Mouse (Mus musculus) stomach, embryonic 15.5 days (tissue): ENCODE data around the gene Ankrd13d. TPM values are rescaled to one million over a fixed set of nuclear protein-coding genes. Genes with fewer than 3 reads are reported as not detected.

ENCODE experiments used
- ATAC-seq: fragments of 200-750 bp; cut with Nextera tagmentation; 2 replicates; pipeline ENCODE4 v1.8.0; 2017; ENCODE audit warnings: low read depth, moderate number of reproducible peaks, moderate TSS enrichment; ENCODE audit not compliant: insufficient read depth, low FRiP score
- H3K27ac ChIP-seq: fragments of 300-500 bp; sonication (generic); 2 replicates; pipeline ENCODE4 v1.5.1; 2015; ENCODE audit warnings: mild to moderate bottlenecking, inconsistent platforms
- H3K27me3 ChIP-seq: fragments of 300-500 bp; sonication (generic); replicated peaks from 2 replicates; pipeline ENCODE4 v1.6.1; 2015; ENCODE audit warnings: inconsistent platforms
- H3K36me3 ChIP-seq: fragments of 300-500 bp; sonication (generic); 2 replicates; pipeline ENCODE4 v1.6.1; 2015; ENCODE audit warnings: inconsistent platforms
- H3K4me1 ChIP-seq: fragments of 300-500 bp; sonication (generic); 2 replicates; pipeline ENCODE4 v1.6.1; 2015; ENCODE audit warnings: inconsistent platforms
- H3K4me2 ChIP-seq: fragments of 300-500 bp; sonication (generic); 2 replicates; pipeline ENCODE4 v1.6.1; 2015; ENCODE audit warnings: mild to moderate bottlenecking, inconsistent platforms
- H3K4me3 ChIP-seq: fragments of 300-500 bp; sonication (generic); replicated peaks from 2 replicates; pipeline ENCODE4 v1.5.1; 2015; ENCODE audit warnings: inconsistent platforms
- H3K9ac ChIP-seq: fragments of 300-500 bp; sonication (generic); 2 replicates; pipeline ENCODE4 v1.6.1; 2015; ENCODE audit warnings: inconsistent platforms
- H3K9me3 ChIP-seq: fragments of 300-500 bp; sonication (generic); 2 replicates; pipeline ENCODE4 v1.6.1; 2016; ENCODE audit warnings: inconsistent platforms
- WGBS: fragments of 180-500 bp; shearing (Covaris S2); methylation state at CpG from one replicate; pipeline ENCODE4 v1.1.7; 2015; 5-methylcytosine and 5-hydroxymethylcytosine counted together
- polyA plus RNA-seq: library from polyadenylated mRNA; unstranded; fragments of >200 nt; fragmentation: Nextera tagmentation; extraction: Ambion mirVana; gene quantifications from 2 replicates; pipeline ENCODE4 v1.2.1, GENCODE M21; 2015

Gene Ankrd13d
- polyA plus RNA-seq, 1 experiment from 2014 or later = 9.5 TPM

GRCm38 (mm10) chr19:4300271-4300704, 17.4 kb upstream of the Ankrd13d start:
- ATAC-seq = peak; percentile 29; the same call in 1 of the 2 replicates
- 50% methylated on average over 7 of the region's 7 CpGs for WGBS
- H3K9me3 ChIP-seq = no peaks in the 10 kb centered on the region
- H3K4me1 ChIP-seq = peaks cover 68% of the 10 kb centered on the region
- no peaks in the 10 kb centered on the region for H3K27me3 ChIP-seq
- peak overlapping the region; percentile 71; the same call in 1 of the 2 replicates for H3K4me2 ChIP-seq
- no peak overlapping the region for H3K4me3 ChIP-seq
- no peak overlapping the region for H3K9ac ChIP-seq
- H3K27ac ChIP-seq = peak overlapping the region; percentile 86
- no peaks in the 10 kb centered on the region for H3K36me3 ChIP-seq

- Histone ChIP-seq H3K4me3 (no peak overlapping the region), H3K27ac (peak overlapping the region; percentile 86), H3K4me2 (peak overlapping the region; percentile 4), H3K9ac (no peak overlapping the region), H3K4me1 (peaks cover 63% of the 10 kb centered on the region), H3K27me3 (no peaks in the 10 kb centered on the region), H3K9me3 (no peaks in the 10 kb centered on the region), H3K36me3 (no peaks in the 10 kb centered on the region)
- WGBS = 71% methylated on average over 6 of the region's 6 CpGs
- ATAC-seq = no peak
Measured at GRCm38 (mm10) chr19:4299574-4300270, 16.8 kb upstream of the Ankrd13d start.

- no peaks in the 10 kb centered on the region for H3K9me3 ChIP-seq
- peak overlapping the region; percentile 86 for H3K27ac ChIP-seq
- H3K4me2 ChIP-seq = no peak overlapping the region
- ATAC-seq = no peak
- no peak overlapping the region for H3K4me3 ChIP-seq
- no peak overlapping the region for H3K9ac ChIP-seq
- WGBS = 86% methylated on average over 7 of the region's 7 CpGs
- no peaks in the 10 kb centered on the region for H3K36me3 ChIP-seq
- H3K4me1 ChIP-seq = peaks cover 60% of the 10 kb centered on the region
- H3K27me3 ChIP-seq = no peaks in the 10 kb centered on the region
Measured at GRCm38 (mm10) chr19:4299126-4299525, 16.2 kb upstream of the Ankrd13d start.

GRCm38 (mm10) chr19:4298322-4299121, 15.6 kb upstream of the Ankrd13d start:
- Histone ChIP-seq H3K27me3 (no peaks in the 10 kb centered on the region), H3K36me3 (no peaks in the 10 kb centered on the region), H3K27ac (peak overlapping the region; percentile 86; the same call in 1 of the 2 replicates), H3K4me1 (peaks cover 54% of the 10 kb centered on the region), H3K9me3 (no peaks in the 10 kb centered on the region), H3K4me2 (no peak overlapping the region), H3K4me3 (no peak overlapping the region), H3K9ac (no peak overlapping the region)
- WGBS = 85% methylated on average over 17 of the region's 17 CpGs
- ATAC-seq = no peak

GRCm38 (mm10) chr19:4297851-4298250, 14.9 kb upstream of the Ankrd13d start:
- peak overlapping the region; percentile 45; the same call in 1 of the 2 replicates for H3K27ac ChIP-seq
- 83% methylated on average over 5 of the region's 5 CpGs for WGBS
- H3K4me3 ChIP-seq = no peak overlapping the region
- no peak overlapping the region for H3K9ac ChIP-seq
- no peaks in the 10 kb centered on the region for H3K36me3 ChIP-seq
- H3K9me3 ChIP-seq = no peaks in the 10 kb centered on the region
- H3K4me1 ChIP-seq = peaks cover 48% of the 10 kb centered on the region
- no peak overlapping the region for H3K4me2 ChIP-seq
- ATAC-seq = no peak
- H3K27me3 ChIP-seq = no peaks in the 10 kb centered on the region

- Histone ChIP-seq H3K27me3 (no peaks in the 10 kb centered on the region), H3K4me2 (no peak overlapping the region), H3K9ac (no peak overlapping the region), H3K36me3 (peaks cover 9% of the 10 kb centered on the region), H3K4me1 (peaks cover 35% of the 10 kb centered on the region), H3K4me3 (no peak overlapping the region), H3K27ac (peak overlapping the region; percentile 13), H3K9me3 (no peaks in the 10 kb centered on the region)
- no peak for ATAC-seq
- 68% methylated on average over 2 of the region's 2 CpGs for WGBS
Measured at GRCm38 (mm10) chr19:4296611-4297010, 13.7 kb upstream of the Ankrd13d start.

GRCm38 (mm10) chr19:4295391-4295790, 12.5 kb upstream of the Ankrd13d start:
- ATAC-seq = no peak
- 79% methylated on average over 4 of the region's 4 CpGs for WGBS
- Histone ChIP-seq H3K4me2 (no peak overlapping the region), H3K27me3 (no peaks in the 10 kb centered on the region), H3K36me3 (peaks cover 21% of the 10 kb centered on the region), H3K9me3 (no peaks in the 10 kb centered on the region), H3K27ac (no peak overlapping the region), H3K4me1 (peaks cover 23% of the 10 kb centered on the region), H3K9ac (no peak overlapping the region), H3K4me3 (no peak overlapping the region)

- no peaks in the 10 kb centered on the region for H3K27me3 ChIP-seq
- H3K4me1 ChIP-seq = peaks cover 15% of the 10 kb centered on the region
- ATAC-seq = no peak
- no peaks in the 10 kb centered on the region for H3K9me3 ChIP-seq
- peaks cover 29% of the 10 kb centered on the region for H3K36me3 ChIP-seq
- no peak overlapping the region for H3K9ac ChIP-seq
- no peak overlapping the region for H3K4me3 ChIP-seq
- peak overlapping the region; percentile 49; the same call in 1 of the 2 replicates for H3K27ac ChIP-seq
- H3K4me2 ChIP-seq = no peak overlapping the region
- 63% methylated on average over 14 of the region's 14 CpGs for WGBS
Measured at GRCm38 (mm10) chr19:4294381-4295097, 11.6 kb upstream of the Ankrd13d start.

GRCm38 (mm10) chr19:4291161-4291560, 8.2 kb upstream of the Ankrd13d start:
- no peak overlapping the region for H3K4me2 ChIP-seq
- no peak overlapping the region for H3K27ac ChIP-seq
- H3K9ac ChIP-seq = no peak overlapping the region
- peaks cover 59% of the 10 kb centered on the region for H3K36me3 ChIP-seq
- WGBS = 89% methylated on average over 11 of the region's 11 CpGs
- H3K4me3 ChIP-seq = no peak overlapping the region
- H3K27me3 ChIP-seq = no peaks in the 10 kb centered on the region
- H3K4me1 ChIP-seq = 0 out of 2 replicates have a peak, but pooled peaks cover 3% of the 10 kb centered on the region
- no peaks in the 10 kb centered on the region for H3K9me3 ChIP-seq
- ATAC-seq = no peak

GRCm38 (mm10) chr19:4290749-4291148, 7.8 kb upstream of the Ankrd13d start:
- no peaks in the 10 kb centered on the region for H3K9me3 ChIP-seq
- 72% methylated on average over 15 of the region's 15 CpGs for WGBS
- H3K27me3 ChIP-seq = no peaks in the 10 kb centered on the region
- ATAC-seq = no peak
- H3K36me3 ChIP-seq = peaks cover 63% of the 10 kb centered on the region
- no peak overlapping the region for H3K4me3 ChIP-seq
- no peak overlapping the region for H3K9ac ChIP-seq
- H3K27ac ChIP-seq = no peak overlapping the region
- 0 out of 2 replicates have a peak, but pooled peaks cover 3% of the 10 kb centered on the region for H3K4me1 ChIP-seq
- no peak overlapping the region for H3K4me2 ChIP-seq

GRCm38 (mm10) chr19:4283653-4284052, 716 bp upstream of the Ankrd13d start:
- no peaks in the 10 kb centered on the region for H3K4me1 ChIP-seq
- H3K27me3 ChIP-seq = no peaks in the 10 kb centered on the region
- H3K36me3 ChIP-seq = peaks cover 33% of the 10 kb centered on the region
- no peak overlapping the region for H3K9ac ChIP-seq
- peak overlapping the region; percentile 77 for H3K4me2 ChIP-seq
- peak overlapping the region; percentile 51 for H3K4me3 ChIP-seq
- no peak for ATAC-seq
- peak overlapping the region; percentile 45; the same call in 1 of the 2 replicates for H3K27ac ChIP-seq
- H3K9me3 ChIP-seq = no peaks in the 10 kb centered on the region
- 50% methylated on average over 7 of the region's 7 CpGs for WGBS
